Mouse (Mus musculus) liver, embryonic 14 days (tissue): ENCODE measurements around the gene Mtfr1l. TPM values are rescaled to one million over a fixed set of nuclear protein-coding genes. Genes with fewer than 3 reads are reported as not detected.

Experiments used
- polyA plus RNA-seq: library from polyadenylated mRNA; depleted of rRNA; stranded (reverse); fragments of >200 nt; gene quantifications from 2 replicates; pipeline ENCODE4 v1.2.3, GENCODE M21; 2012; rRNA removed

Gene Mtfr1l
- 25.3 and 29.4 TPM in 2 replicates for polyA plus RNA-seq

GRCm38 (mm10) chr4:134534932-134535786, at the start of gene Mtfr1l:
Mtfr1l (minus strand) TSS chr4:134535387.

GRCm38 (mm10) chr4:134551494-134552316, 16.5 kb upstream of the Mtfr1l start, which contains the start of gene Selenon:
Selenon (minus strand) TSS chr4:134552166.

GRCm38 (mm10) chr4:134510845-134511411, 24.3 kb downstream of the Mtfr1l start, which contains the start of gene Aunip:
Aunip (plus strand) TSS chr4:134510999.

GRCm38 (mm10) chr4:134496595-134497210, 38.5 kb downstream of the Mtfr1l start, which contains the start of gene Paqr7:
Paqr7 (plus strand) TSS chr4:134496697.

Other genes with a start within 250 kb of the Mtfr1l start
- gene Pdik1l, start 247.5 kb downstream of the Mtfr1l start, polyA plus RNA-seq: 5.1 and 5.3 TPM in 2 replicates
- gene Trim63, start 220.3 kb downstream of the Mtfr1l start, polyA plus RNA-seq: 0.06 and 0.16 TPM in 2 replicates
- gene Slc30a2, start 192.2 kb downstream of the Mtfr1l start, polyA plus RNA-seq: 0.02 and 0.03 TPM in 2 replicates
- gene Extl1, start 151.5 kb downstream of the Mtfr1l start, polyA plus RNA-seq: 0.10 TPM in 2 replicates
- gene Pafah2, start 139.1 kb downstream of the Mtfr1l start, polyA plus RNA-seq: 3.4 and 4.6 TPM in 2 replicates
- 92.8 and 131 TPM in 2 replicates for gene Stmn1, start 67.1 kb downstream of the Mtfr1l start, polyA plus RNA-seq
- 3.0 and 4.1 TPM in 2 replicates for gene Paqr7, start 38.7 kb downstream of the Mtfr1l start, polyA plus RNA-seq
- gene Aunip, start 24.4 kb downstream of the Mtfr1l start, polyA plus RNA-seq: 21.6 and 26.4 TPM in 2 replicates
- 3.4 and 4.1 TPM in 2 replicates for gene Selenon, start 16.8 kb upstream of the Mtfr1l start, polyA plus RNA-seq
- gene Man1c1, start 168.9 kb upstream of the Mtfr1l start, polyA plus RNA-seq: 1.4 and 1.7 TPM in 2 replicates
- gene Ldlrap1, start 232.6 kb upstream of the Mtfr1l start, polyA plus RNA-seq: 7.7 and 10.5 TPM in 2 replicates